Mouse (Mus musculus) forebrain, embryonic 13.5 days (tissue): Measurements from ENCODE around the gene Tanc1. TPM values are rescaled to one million over a fixed set of nuclear protein-coding genes. Genes with fewer than 3 reads are reported as not detected.

ENCODE experiments used
- ATAC-seq: fragments of 200-750 bp; cut with Nextera tagmentation; 2 replicates; pipeline ENCODE4 v1.8.0; 2017
- H3K27ac ChIP-seq: fragments of 300-500 bp; sonication (generic); 2 replicates; pipeline ENCODE4 v1.5.1; 2015; ENCODE audit warnings: inconsistent platforms, mild to moderate bottlenecking, moderate library complexity
- H3K27me3 ChIP-seq: fragments of 300-500 bp; sonication (generic); 2 replicates; pipeline ENCODE4 v1.6.1; 2015; ENCODE audit warnings: mild to moderate bottlenecking, inconsistent platforms
- H3K36me3 ChIP-seq: fragments of 300-500 bp; sonication (generic); 2 replicates; pipeline ENCODE4 v1.6.1; 2015; ENCODE audit warnings: mild to moderate bottlenecking, inconsistent platforms; ENCODE audit not compliant: poor library complexity, severe bottlenecking
- H3K4me1 ChIP-seq: fragments of 300-500 bp; sonication (generic); 2 replicates; pipeline ENCODE4 v1.6.1; 2015; ENCODE audit warnings: inconsistent platforms
- H3K4me2 ChIP-seq: fragments of 300-500 bp; sonication (generic); 2 replicates; pipeline ENCODE4 v1.6.1; 2015; ENCODE audit warnings: inconsistent platforms, mild to moderate bottlenecking, moderate library complexity
- H3K4me3 ChIP-seq: fragments of 300-500 bp; sonication (generic); 2 replicates; pipeline ENCODE4 v1.5.1; 2015; ENCODE audit warnings: mild to moderate bottlenecking, inconsistent platforms
- H3K9ac ChIP-seq: fragments of 300-500 bp; sonication (generic); 2 replicates; pipeline ENCODE4 v1.6.1; 2015; ENCODE audit warnings: mild to moderate bottlenecking, inconsistent platforms
- H3K9me3 ChIP-seq: fragments of 300-500 bp; sonication (generic); replicated peaks from 2 replicates; pipeline ENCODE4 v1.6.1; 2016; ENCODE audit warnings: inconsistent platforms
- WGBS: fragments of 180-500 bp; shearing (Covaris S2); methylation state at CpG from one replicate; pipeline ENCODE4 v1.1.7; 2015; 5-methylcytosine and 5-hydroxymethylcytosine counted together
- polyA plus RNA-seq: library from polyadenylated mRNA; unstranded; fragments of >200 nt; fragmentation: Nextera tagmentation; extraction: Ambion mirVana; gene quantifications from 2 replicates; pipeline ENCODE4 v1.2.1, GENCODE M21; 2015

Tanc1 gene
- polyA plus RNA-seq, 1 experiment from 2014 or later, result 12.7 TPM

GRCm38 (mm10) chr2:59697123-59697522, 85.3 kb downstream of the Tanc1 start:
- Histone ChIP-seq H3K27ac (peak overlapping the region; percentile 54; the same call in 1 of the 2 replicates), H3K4me3 (no peak overlapping the region), H3K4me1 (peaks cover 28% of the 10 kb centered on the region), H3K9me3 (no peaks in the 10 kb centered on the region), H3K9ac (no peak overlapping the region), H3K4me2 (no peak overlapping the region), H3K27me3 (no peaks in the 10 kb centered on the region), H3K36me3 (no peaks in the 10 kb centered on the region)
- no peak for ATAC-seq
- 71% methylated on average over 3 of the region's 3 CpGs for WGBS

DNA sequence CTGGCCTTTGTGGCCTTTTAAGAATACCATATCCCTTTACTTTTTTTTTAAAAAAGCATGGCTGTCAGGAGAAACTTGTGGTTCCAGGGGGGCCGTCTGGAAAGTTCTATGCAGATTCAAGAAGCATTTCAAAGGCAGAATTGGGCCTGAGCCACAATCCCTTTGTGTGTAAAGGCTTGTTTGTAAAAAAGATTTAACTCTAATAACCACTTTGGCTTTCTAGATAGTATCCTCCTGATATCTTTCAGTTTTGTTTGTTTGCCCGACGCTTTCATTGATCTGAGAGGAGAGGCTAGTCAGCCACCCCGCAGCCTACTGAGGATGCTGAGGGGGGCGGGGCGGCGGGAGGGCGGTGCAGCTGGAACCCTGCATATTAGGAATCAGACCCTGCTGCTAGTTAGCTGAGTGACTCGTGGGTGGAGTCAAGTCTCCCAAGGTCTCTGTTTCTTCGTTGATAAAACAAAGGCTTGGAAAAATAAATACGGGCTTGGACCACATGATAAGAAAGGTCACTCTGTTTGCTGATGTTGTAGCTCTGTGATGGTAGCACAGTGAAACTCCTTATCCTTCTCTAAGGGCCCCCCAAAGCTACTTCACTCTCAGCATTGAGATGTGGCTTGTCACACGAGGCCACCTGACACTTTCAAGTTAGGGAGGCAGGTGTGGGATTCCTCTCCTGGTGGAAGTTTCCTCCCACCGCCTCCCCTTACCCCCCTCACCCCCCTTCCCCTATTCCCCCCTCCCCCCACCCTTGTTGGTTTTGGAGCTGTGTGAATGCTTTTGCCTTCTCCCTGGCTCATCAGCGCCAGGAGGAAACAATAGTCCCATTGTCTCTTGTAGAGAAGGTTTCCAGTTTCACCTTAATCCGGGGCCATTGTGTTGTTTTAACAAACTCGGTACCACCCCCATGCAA, 86.1 kb downstream of the Tanc1 start:
- Histone ChIP-seq H3K27me3 (no peaks in the 10 kb centered on the region), H3K4me2 (peak overlapping the region; percentile 55), H3K27ac (peak overlapping the region; percentile 46; the same call in 1 of the 2 replicates), H3K4me1 (peaks cover 28% of the 10 kb centered on the region), H3K4me3 (peak overlapping the region; percentile 1), H3K9ac (peak overlapping the region; percentile 0; the same call in 1 of the 2 replicates), H3K36me3 (no peaks in the 10 kb centered on the region), H3K9me3 (no peaks in the 10 kb centered on the region)
- ATAC-seq, result peak; percentile 93
- WGBS, result 2% methylated on average over 16 of the region's 16 CpGs

DNA sequence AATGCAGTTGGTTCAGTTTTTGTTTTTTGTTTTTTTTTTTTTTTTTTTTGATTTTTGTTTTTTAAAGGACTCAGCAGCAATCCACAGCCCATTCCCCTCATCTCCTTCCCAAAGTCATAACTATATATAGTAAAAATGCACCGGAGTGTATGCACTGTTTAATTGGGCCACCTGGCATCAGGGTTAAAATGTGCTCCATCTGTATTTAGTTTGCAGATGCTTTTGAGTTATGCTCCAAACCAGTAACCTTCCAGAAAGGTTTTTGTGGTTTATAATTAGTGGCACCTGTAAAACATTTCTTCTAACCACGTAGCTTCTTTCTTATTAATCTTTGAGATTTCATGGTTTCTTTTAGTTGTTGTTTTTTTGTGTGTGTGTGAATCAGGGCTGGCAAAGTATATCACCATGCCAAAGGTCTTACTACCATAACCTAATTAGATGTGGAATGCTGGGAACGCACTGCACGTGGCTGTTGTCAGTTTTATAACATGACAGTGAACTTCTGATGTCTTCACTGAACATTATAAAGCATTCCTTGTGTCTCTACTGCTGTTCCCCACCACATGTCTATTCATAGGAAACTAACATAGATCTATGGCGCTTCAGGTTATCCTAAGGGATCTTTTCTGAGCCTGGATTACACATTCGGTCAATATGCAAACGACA, 86.9 kb downstream of the Tanc1 start:
- H3K4me2 ChIP-seq, result peak overlapping the region; percentile 55; the same call in 1 of the 2 replicates
- no peaks in the 10 kb centered on the region for H3K36me3 ChIP-seq
- no peaks in the 10 kb centered on the region for H3K9me3 ChIP-seq
- peaks cover 28% of the 10 kb centered on the region for H3K4me1 ChIP-seq
- ATAC-seq, result no peak
- H3K27ac ChIP-seq, result peak overlapping the region; percentile 25; the same call in 1 of the 2 replicates
- no peak overlapping the region for H3K9ac ChIP-seq
- no peaks in the 10 kb centered on the region for H3K27me3 ChIP-seq
- 25% methylated on average over 7 of the region's 7 CpGs for WGBS
- no peak overlapping the region for H3K4me3 ChIP-seq

DNA sequence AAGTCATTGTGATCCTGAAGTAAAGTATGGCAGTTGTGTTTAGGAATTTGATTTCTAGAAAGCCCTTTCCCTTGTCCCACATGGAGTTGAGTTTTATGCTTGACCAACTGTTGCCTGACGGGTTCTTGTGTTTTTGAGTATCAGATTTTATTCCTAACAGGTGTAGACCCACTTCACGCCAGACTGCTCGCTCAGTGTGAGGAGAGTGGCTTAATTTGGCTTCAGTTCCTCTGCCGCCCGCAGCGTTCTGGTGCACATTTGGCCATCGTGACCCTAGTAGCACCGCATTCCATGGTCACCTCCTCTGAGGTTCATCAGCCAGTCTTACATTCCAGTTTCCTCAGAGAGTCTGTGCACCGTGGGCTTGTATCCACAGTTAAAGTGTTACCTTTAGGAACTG, 88.1 kb downstream of the Tanc1 start:
- Histone ChIP-seq H3K36me3 (no peaks in the 10 kb centered on the region), H3K4me2 (no peak overlapping the region), H3K9ac (no peak overlapping the region), H3K9me3 (no peaks in the 10 kb centered on the region), H3K27ac (no peak overlapping the region), H3K27me3 (no peaks in the 10 kb centered on the region), H3K4me3 (no peak overlapping the region), H3K4me1 (peaks cover 28% of the 10 kb centered on the region)
- WGBS, result 83% methylated on average over 9 of the region's 9 CpGs
- no peak for ATAC-seq

GRCm38 (mm10) chr2:59705221-59705620, 93.4 kb downstream of the Tanc1 start:
- Histone ChIP-seq H3K4me2 (no peak overlapping the region), H3K9me3 (no peaks in the 10 kb centered on the region), H3K4me1 (no peaks in the 10 kb centered on the region), H3K36me3 (no peaks in the 10 kb centered on the region), H3K4me3 (no peak overlapping the region), H3K27me3 (no peaks in the 10 kb centered on the region), H3K9ac (no peak overlapping the region), H3K27ac (no peak overlapping the region)
- ATAC-seq, result no peak
- WGBS, result 60% methylated on average over 12 of the region's 12 CpGs

DNA sequence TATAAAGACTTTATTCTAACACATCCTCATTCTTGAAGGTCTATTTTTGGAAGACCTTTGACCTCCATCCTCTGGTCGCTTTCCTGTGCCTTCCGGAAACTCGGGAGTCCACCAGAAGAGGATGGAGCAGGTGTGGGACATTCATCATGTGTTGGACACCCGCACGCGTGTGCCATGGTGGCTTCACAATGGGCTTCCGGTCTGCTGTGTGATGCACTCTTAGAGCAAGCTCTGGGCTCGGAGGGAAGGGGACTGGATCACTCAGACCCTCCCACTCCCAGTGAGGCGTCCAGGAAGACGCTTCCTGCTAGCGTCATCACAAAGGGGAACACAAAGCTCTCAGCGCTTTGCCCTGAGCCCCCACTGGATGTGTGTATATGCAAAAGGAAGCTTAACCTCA, 95.0 kb downstream of the Tanc1 start:
- H3K4me1 ChIP-seq, result no peaks in the 10 kb centered on the region
- H3K9me3 ChIP-seq, result no peaks in the 10 kb centered on the region
- no peak overlapping the region for H3K27ac ChIP-seq
- H3K4me2 ChIP-seq, result no peak overlapping the region
- H3K36me3 ChIP-seq, result no peaks in the 10 kb centered on the region
- no peak overlapping the region for H3K4me3 ChIP-seq
- WGBS, result 89% methylated on average over 12 of the region's 12 CpGs
- ATAC-seq, result no peak; the same call in 1 of the 2 replicates
- no peak overlapping the region for H3K9ac ChIP-seq
- no peaks in the 10 kb centered on the region for H3K27me3 ChIP-seq

GRCm38 (mm10) chr2:59707922-59708706, 96.3 kb downstream of the Tanc1 start:
- 77% methylated on average over 13 of the region's 13 CpGs for WGBS
- no peak overlapping the region for H3K4me3 ChIP-seq
- H3K27me3 ChIP-seq, result no peaks in the 10 kb centered on the region
- no peak for ATAC-seq
- H3K4me1 ChIP-seq, result no peaks in the 10 kb centered on the region
- H3K36me3 ChIP-seq, result no peaks in the 10 kb centered on the region
- H3K9me3 ChIP-seq, result no peaks in the 10 kb centered on the region
- H3K9ac ChIP-seq, result no peak overlapping the region
- H3K4me2 ChIP-seq, result no peak overlapping the region
- peak overlapping the region; percentile 36; the same call in 1 of the 2 replicates for H3K27ac ChIP-seq

DNA sequence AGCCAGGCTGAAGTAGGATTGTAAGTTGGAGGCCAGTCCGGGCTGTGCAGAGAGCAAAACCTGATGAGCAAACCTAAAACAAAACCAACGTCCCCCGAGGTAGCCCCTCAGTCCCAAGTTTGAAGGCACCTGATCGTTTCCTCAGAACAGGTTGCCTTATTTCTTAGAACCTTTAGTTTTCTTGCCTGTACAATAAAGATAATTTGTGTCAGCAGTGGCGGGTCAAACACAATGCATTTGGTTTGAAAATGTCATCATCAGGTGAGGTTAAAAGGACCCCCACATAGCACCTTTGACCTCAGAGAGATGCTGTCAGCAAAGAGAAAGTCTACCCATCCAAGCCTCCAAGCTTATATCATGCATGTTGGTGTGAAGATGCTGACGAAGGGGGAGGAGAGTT, 98.9 kb downstream of the Tanc1 start:
- H3K36me3 ChIP-seq, result no peaks in the 10 kb centered on the region
- H3K4me2 ChIP-seq, result no peak overlapping the region
- no peaks in the 10 kb centered on the region for H3K27me3 ChIP-seq
- ATAC-seq, result no peak
- no peak overlapping the region for H3K4me3 ChIP-seq
- WGBS, result 89% methylated on average over 6 of the region's 6 CpGs
- H3K4me1 ChIP-seq, result no peaks in the 10 kb centered on the region
- no peaks in the 10 kb centered on the region for H3K9me3 ChIP-seq
- H3K27ac ChIP-seq, result no peak overlapping the region
- H3K9ac ChIP-seq, result no peak overlapping the region

DNA sequence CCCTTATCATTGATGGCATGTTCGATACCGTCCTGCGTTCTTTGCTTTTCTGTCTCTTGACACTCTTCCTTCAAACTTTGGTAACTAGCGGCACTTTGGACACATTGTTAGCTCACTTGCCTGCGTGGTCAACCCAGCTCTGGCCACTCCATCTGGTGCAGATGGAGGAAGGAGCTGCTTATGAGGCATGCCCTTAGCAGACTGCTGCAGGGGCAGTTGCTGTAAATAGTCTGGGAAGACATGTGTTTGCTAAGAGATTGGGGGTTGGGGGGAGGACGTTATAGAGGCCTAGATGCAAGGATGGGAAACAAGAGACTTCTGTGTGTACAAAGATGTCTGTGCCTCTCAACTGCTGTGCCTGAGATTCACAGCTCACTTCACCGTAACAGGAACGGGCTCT, 100.2 kb downstream of the Tanc1 start:
- Histone ChIP-seq H3K4me1 (no peaks in the 10 kb centered on the region), H3K27me3 (no peaks in the 10 kb centered on the region), H3K4me2 (no peak overlapping the region), H3K9ac (no peak overlapping the region), H3K9me3 (no peaks in the 10 kb centered on the region), H3K4me3 (no peak overlapping the region), H3K36me3 (no peaks in the 10 kb centered on the region), H3K27ac (no peak overlapping the region)
- WGBS, result 89% methylated on average over 8 of the region's 8 CpGs
- ATAC-seq, result no peak

GRCm38 (mm10) chr2:59712484-59712883, 100.6 kb downstream of the Tanc1 start:
- whole genome bisulfite sequencing, result 89% methylated on average over 9 of the region's 9 CpGs
- Histone ChIP-seq H3K9me3 (no peaks in the 10 kb centered on the region), H3K27ac (no peak overlapping the region), H3K4me2 (no peak overlapping the region), H3K9ac (no peak overlapping the region), H3K4me1 (peaks cover 2% of the 10 kb centered on the region), H3K27me3 (no peaks in the 10 kb centered on the region), H3K4me3 (no peak overlapping the region), H3K36me3 (no peaks in the 10 kb centered on the region)
- ATAC-seq, result no peak

DNA sequence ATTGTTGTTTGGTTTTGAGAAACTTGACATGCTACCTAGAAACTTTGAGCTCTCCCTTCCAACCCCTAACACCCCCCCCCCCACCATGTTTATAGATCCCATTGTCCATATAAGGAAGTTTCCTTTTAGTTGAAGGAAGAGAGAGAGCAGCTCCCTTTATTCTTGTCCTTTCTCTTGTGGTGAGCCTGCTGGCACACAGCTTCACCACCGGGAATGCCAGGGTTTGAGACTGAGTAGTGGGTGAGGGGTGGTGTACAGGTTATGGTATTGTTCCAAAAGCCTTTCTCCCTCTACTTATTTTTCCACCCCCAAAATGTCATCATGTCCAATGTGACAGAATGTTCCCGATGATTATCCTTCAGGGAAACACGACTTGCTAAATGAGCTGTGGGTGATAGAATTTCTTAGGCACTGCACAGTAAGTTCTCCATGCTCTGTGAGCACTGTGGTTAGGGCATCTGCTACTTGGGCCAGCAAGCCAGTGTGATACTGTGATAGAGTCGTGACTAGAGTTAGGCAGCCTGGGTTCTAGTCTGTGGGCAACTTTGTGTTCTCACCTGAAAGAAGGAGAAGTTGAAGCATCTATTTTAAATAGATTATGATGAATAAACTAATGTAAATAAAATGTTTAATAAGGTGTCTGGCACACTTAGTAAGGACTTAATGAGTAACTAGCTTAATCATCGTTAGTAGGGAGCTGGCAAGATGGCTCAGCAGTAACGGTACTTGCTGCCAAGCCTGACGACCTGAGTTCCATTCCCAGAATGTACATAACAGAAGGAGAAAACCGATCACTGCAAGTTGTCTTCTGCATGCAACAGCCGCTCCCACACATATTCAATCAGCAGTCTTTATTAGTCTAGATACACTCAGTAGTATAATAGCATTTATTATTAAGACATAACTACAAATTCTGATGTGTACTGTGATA, 102.0 kb downstream of the Tanc1 start:
- H3K9me3 ChIP-seq, result no peaks in the 10 kb centered on the region
- no peak for ATAC-seq
- H3K27me3 ChIP-seq, result no peaks in the 10 kb centered on the region
- no peaks in the 10 kb centered on the region for H3K36me3 ChIP-seq
- H3K9ac ChIP-seq, result no peak overlapping the region
- H3K4me3 ChIP-seq, result no peak overlapping the region
- no peak overlapping the region for H3K4me2 ChIP-seq
- 71% methylated on average over 9 of the region's 9 CpGs for WGBS
- no peak overlapping the region for H3K27ac ChIP-seq
- peaks cover 16% of the 10 kb centered on the region for H3K4me1 ChIP-seq
